Mouse (Mus musculus) A20 (cell line): ENCODE measurements around the gene Gm13279.
"Not testable (repeated sequence)": the region's sequence is repeated elsewhere in the genome, so short reads cannot be mapped to it uniquely, and the experiment has no call there.

Experiments used
- DNase-seq: peaks from one replicate; pipeline ENCODE4 v3.0.0-alpha.2; 2011; ENCODE audit warnings: low read depth, low spot score

Gm13279 gene

DNA sequence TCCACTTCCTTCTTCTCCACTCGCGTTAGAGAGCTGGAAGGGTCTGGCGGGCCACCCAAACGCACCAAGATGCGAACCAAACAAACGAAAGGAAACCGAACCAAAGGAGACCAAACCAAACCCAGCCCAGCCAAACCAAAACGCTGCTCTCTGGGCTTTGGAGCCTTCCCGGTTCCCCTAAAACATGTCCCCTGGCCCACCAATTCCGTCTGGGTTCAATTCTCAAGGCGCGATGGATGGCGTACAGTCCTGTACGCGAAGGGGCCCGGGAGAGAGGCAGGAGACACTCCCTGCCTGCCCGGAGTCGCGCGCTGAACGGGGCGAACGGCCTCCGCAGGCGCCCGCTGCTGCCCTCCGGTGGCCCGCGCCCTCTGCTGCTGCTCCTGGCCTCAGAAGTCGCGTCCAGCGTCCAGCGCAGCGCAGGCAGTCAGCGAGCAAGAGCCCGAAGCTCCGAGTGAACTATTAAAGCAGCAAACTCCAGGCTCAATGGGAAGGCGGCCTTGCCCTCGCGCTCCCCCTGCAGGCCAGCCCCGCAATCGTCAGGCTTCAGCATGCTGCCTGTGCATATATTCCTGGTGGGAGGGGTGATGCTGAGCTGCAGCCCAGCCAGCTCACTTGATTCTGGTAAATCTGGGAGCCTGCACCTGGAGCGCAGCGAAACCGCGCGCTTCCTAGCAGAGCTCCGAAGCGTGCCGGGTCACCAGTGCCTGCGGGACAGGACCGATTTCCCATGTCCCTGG lies 3.1 kb upstream of the Gm13279 start, which contains the start of gene Gm13275:
Gene Gm13275, plus strand, starts transcription at position 552 of the 740 bp plus-strand sequence.
- not testable (repeated sequence) for DNase-seq

DNA sequence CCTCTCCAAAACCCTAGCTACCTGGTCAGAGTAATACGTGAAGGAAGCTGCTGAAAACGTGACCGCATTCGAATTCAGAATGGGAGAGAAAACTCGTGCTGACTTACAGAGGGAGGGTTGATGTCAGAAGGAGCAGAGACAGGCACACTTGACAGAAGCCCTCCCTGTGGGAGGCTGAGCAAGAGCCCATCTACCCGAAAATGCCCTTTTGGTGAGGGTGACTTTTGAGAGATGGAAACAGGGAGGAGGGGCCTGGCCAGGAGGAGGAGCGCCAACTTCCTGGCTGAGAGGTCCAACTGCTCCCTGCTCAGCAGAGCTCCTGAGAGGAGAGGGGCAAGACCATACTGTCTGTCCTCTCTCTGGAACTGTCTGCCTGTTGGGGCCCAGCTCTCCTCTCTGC lies 2.2 kb downstream of the Gm13279 start, which contains the start of gene Gm13285:
Gene Gm13285, plus strand, starts transcription at position 301 of the 400 bp plus-strand sequence.
- DNase-seq, result not testable (repeated sequence)

DNA sequence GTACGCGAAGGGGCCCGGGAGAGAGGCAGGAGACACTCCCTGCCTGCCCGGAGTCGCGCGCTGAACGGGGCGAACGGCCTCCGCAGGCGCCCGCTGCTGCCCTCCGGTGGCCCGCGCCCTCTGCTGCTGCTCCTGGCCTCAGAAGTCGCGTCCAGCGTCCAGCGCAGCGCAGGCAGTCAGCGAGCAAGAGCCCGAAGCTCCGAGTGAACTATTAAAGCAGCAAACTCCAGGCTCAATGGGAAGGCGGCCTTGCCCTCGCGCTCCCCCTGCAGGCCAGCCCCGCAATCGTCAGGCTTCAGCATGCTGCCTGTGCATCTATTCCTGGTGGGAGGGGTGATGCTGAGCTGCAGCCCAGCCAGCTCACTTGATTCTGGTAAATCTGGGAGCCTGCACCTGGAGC lies 5.8 kb downstream of the Gm13279 start, which contains the start of gene Gm13287:
Gene Gm13287, plus strand, starts transcription at position 301 of the 400 bp plus-strand sequence.
- DNase-seq, result not testable (repeated sequence)

DNA sequence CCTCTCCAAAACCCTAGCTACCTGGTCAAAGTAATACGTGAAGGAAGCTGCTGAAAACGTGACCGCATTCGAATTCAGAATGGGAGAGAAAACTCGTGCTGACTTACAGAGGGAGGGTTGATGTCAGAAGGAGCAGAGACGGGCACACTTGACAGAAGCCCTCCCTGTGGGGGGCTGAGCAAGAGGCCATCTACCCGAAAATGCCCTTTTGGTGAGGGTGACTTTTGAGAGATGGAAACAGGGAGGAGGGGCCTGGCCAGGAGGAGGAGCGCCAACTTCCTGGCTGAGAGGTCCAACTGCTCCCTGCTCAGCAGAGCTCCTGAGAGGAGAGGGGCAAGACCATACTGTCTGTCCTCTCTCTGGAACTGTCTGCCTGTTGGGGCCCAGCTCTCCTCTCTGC lies 8.0 kb downstream of the Gm13279 start, which contains the start of gene Gm13288:
Gene Gm13288, plus strand, starts transcription at position 301 of the 400 bp plus-strand sequence.
- DNase-seq, result not testable (repeated sequence)

DNA sequence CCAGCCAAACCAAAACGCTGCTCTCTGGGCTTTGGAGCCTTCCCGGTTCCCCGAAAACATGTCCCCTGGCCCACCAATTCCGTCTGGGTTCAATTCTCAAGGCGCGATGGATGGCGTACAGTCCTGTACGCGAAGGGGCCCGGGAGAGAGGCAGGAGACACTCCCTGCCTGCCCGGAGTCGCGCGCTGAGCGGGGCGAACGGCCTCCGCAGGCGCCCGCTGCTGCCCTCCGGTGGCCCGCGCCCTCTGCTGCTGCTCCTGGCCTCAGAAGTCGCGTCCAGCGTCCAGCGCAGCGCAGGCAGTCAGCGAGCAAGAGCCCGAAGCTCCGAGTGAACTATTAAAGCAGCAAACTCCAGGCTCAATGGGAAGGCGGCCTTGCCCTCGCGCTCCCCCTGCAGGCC lies 8.6 kb downstream of the Gm13279 start:
- DNase-seq, result not testable (repeated sequence)

DNA sequence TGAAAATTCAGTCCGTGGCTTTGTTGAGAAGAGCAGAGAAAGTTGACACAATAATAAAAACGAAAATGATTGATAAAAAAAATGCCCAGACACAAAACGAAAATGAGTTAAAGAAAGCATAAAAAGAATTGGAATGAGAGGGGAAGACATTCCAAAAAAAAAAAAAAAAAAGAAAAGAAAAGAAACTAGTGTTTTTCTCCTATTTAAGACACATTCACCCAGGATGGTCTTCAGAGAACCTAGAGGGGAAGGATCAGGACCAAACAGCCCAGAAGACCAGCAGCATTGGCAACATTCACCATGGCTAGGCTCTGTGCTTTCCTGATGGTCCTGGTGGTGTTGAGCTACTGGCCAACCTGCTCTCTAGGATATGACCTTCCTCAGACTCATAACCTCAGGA lies 18.7 kb downstream of the Gm13279 start, which contains the start of gene Ifna7:
Gene Ifna7, plus strand, starts transcription at position 301 of the 400 bp plus-strand sequence.
- no peak for DNase-seq

DNA sequence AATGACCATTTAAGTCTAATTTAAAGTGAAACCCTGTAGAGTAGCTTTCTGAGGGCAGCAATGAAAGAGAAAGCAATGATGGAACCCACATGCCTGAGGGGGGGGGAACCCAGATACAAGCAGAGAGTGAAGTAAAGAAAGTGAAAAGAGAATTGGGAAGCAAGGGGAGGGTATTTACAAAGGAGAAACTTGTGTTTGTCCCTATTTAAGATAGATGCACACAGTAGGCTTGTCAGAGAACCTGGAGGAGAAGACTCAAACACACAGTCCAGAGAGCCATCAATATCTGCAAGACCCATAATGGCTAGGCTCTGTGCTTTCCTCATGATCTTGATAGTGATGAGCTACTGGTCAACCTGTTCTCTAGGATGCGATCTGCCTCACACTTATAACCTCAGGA lies 22.5 kb downstream of the Gm13279 start, which contains the start of gene Ifna11:
Gene Ifna11, plus strand, starts transcription at position 301 of the 400 bp plus-strand sequence.
- DNase-seq, result no peak

DNA sequence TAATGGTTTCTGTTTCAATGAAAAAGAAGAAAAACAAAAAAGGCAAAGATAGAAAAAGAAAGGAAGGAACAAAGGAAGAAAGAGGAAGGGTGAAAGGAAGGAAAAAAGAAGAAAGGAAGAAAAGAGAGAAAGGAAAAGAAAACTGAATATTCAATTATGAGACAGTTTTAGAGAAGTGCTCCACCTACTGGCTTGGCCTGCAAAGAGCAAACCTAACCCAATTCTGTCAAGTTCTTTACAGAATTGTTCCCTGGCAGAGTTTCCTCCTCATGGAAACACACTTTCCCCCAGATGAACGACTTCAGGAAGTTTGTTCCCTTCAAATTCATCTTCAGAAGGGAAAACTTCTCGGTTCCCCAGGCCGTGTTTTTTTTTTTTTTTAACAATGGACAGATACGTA lies 25.8 kb downstream of the Gm13279 start:
- DNase-seq, result peak; percentile 14

DNA sequence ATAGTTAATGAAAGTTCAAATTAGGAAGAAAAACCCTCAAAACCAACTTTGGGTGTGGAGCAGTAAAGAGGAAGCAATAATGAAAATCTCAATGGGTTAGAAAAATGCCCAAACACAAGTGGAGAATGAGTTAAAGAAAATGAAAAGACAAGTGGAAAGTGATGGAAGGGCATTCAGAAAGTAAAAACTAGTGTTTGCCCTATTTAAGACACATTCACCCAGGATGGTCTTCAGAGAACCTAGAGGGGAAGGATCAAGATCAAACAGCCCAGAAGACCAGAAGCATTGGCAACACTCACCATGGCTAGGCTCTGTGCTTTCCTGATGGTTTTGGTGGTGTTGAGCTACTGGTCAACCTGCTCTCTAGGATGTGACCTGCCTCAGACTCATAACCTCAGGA lies 29.9 kb downstream of the Gm13279 start, which contains the start of gene Ifna6:
Gene Ifna6, plus strand, starts transcription at position 301 of the 400 bp plus-strand sequence.
- DNase-seq, result not testable (repeated sequence)

DNA sequence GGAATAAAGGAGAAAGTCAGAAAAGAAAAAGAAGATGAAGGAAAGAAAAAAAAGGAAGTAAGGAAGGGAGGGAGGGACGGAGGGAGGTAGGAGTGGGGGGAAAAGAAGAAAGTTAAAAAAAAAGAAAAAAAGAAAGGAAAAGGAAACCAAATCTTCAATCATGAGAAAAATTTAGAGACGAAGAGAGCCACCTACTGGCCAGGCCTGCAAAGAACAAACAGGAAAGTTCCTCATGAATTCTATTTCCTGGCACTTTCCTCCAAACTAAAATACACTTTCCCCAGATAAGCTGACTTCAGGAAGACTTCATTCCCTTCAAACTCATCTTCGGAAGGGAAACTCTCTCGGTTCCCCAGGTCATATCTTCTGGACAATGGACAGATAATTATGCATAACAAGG lies 33.3 kb downstream of the Gm13279 start:
- peak; percentile 19 for DNase-seq

DNA sequence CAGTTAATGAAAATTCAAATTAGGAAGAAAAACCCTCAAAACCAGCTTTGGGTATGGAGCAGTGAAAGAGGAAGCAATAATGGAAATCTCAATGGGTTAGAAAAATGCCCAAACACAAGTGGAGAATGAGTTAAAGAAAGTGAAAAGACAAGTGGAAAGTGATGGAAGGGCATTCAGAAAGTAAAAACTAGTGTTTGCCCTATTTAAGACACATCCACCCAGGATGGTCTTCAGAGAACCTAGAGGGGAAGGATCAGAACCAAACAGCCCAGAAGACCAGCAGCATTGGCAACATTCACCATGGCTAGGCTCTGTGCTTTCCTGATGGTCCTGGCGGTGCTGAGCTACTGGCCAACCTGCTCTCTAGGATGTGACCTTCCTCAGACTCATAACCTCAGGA lies 38.0 kb downstream of the Gm13279 start, which contains the start of gene Ifna5:
Gene Ifna5, plus strand, starts transcription at position 301 of the 400 bp plus-strand sequence.
- DNase-seq, result not testable (repeated sequence)

DNA sequence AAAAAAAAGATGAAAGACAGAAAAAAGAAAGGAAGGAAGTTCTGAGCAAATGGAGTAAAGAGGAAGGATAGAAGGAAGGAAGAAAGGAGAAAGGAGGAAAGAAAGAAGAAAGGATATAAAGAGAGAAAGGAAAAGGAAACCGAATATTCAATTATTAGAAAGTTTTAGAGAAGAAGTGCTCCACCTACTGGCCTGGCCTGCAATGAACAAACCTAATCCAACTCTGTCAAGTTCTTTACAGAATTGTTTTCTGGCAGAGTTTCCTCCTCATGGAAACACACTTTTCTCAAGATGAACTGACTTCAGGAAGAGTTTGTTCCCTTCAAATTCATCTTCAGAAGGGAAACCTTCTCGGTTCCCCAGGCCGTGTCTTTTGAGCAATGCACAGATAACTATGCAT lies 41.6 kb downstream of the Gm13279 start:
- peak; percentile 24 for DNase-seq

DNA sequence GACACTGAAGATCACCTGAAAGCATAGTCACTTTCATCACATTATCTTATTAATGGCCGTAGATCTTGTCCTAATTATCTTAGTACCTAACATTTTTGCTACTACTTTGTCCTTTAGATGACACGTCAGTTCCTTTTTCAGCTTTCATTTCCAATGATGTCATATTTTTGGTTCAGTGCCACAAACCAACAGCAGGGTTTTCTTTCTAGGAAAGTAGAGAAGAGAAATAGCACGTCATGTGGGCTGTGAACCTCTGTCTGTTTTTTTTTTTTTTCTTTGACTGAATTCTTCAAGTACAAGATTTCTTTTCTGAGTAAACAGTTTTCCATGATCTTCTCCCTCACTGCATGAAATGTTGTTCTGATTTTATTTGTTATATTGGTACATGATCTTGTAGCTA lies 42.9 kb downstream of the Gm13279 start:
- DNase-seq, result no peak

DNA sequence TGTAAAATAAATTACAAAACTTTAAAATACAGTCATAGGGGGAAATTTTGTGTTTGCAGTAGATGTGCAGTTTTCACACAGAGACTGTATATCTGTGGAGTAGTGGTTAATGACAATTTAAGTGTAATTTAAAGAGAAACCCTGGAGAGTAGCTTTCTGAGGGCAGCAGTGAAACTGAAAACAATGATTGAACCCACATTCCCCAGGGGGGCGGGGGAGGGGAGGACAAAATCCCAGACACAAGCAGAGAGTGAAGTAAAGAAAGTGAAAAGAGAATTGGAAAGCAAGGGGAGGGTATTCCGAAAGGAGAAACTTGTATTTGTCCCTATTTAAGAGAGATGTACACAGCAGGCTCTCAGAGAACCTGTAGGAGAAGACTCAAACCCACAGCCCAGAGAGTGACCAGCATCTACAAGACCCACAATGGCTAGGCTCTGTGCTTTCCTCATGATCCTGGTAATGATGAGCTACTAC lies 44.3 kb downstream of the Gm13279 start, which contains the start of gene Ifna4:
Gene Ifna4, plus strand, starts transcription at position 424 of the 474 bp plus-strand sequence.
- no peak for DNase-seq

DNA sequence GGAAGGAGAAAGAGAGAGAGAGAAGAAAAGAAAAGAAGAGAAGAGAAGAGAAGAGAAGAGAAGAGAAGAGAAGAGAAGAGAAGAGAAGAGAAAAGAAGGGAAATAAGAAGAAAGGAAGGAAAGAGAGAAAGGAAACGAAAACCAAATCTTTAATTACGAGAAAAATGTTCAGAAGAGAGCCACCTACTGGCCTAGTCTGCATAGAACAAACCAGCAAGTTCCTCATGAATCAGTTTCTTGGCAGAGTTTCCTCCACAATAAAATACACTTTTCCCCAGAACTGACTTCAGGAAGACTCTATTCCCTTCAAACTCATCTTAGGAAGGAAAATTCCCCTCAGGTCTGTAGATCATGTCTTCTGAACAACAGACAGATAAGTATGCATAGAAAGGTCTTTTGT lies 48.1 kb downstream of the Gm13279 start:
- no peak for DNase-seq
